Mouse (Mus musculus) E14TG2a.4 (cell line): Measurements from ENCODE around the gene Gm37240.

Source experiments
- CTCF ChIP-seq: conservative IDR thresholded peaks from 2 replicates; pipeline ENCODE4 v1.5.1; 2014; ENCODE audit warnings: low read length
- NANOG ChIP-seq: IDR thresholded peaks from 2 replicates; pipeline ENCODE4 v1.6.1; 2014; ENCODE audit warnings: borderline replicate concordance, low read length, mixed read lengths

- TF ChIP-seq CTCF (no peak), NANOG (no peak)
Measured at GRCm38 (mm10) chr3:85148816-85149215, 738.5 kb downstream of the Gm37240 start.
